Mouse (Mus musculus): ENCODE measurements around the gene Garem2.

DNA sequence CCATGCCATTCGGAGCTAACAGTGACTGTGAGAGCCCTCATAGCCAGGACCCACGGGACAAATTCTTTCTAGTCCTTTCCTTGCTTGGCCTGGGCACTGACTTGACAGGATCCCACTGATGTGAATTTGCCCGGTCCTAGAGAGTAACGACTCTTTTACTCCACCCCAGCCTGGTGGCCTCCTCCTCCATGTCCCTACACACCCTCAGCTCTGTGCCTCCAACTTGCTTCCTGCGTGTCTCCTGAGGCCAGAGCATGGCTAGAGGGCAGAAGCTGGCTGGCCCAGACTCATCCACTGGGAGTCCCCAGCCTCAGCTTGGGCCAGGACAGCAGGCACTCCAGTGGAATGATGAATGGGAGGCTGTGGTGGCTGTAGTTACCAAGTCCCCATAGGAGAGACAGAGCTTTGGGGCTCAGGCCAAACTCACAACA, 2.7 kb downstream of the Garem2 start:
- TF ChIP-seq GATA1 (IDR thresholded peaks at IDR 0.05; ENCODE audit: low read length) (no peak), TAL1 (IDR thresholded peaks at IDR 0.05; ENCODE audit: low read length) (no peak)
